Mouse (Mus musculus) adrenal gland, postnatal 36 days (tissue): ENCODE results near the gene Sh3pxd2b. TPM values are rescaled to one million over a fixed set of nuclear protein-coding genes. Genes with fewer than 3 reads are reported as not detected.

Experiments
- DNase-seq, 2 experiments: peaks; one replicate each; pipeline ENCODE4 v3.0.0; 2021; ENCODE audit warnings: mixed read lengths in 1 of 2
- long read RNA-seq, 2 experiments: library from polyadenylated mRNA; stranded (forward); transcript quantifications; one replicate each; pipeline ENCODE4 v2.0.0; 2021; ENCODE audit warnings: borderline sequencing depth in 2 of 2
- total RNA-seq, 2 experiments: library from RNA; stranded (reverse); gene quantifications; 2 replicates each; pipeline ENCODE4 v1.2.3; 2021

Sh3pxd2b gene
- total RNA-seq: 10 to 100 TPM in 1 of 2 experiments, 1 to 10 TPM in 1; 5.7 to 10.7 TPM
- long read RNA-seq, experiment 1, partial matches to known transcripts: 0 of 3 reads
- long read RNA-seq, experiment 1, other reads (novel, unspliced or antisense): 3 of 3 reads
- long read RNA-seq, experiment 2: 0 reads

- DNase-seq: peak; percentile 78 to 89
Observed at GRCm38 (mm10) chr11:32347607-32348432, at the start of gene Sh3pxd2b. TSS of gene Sh3pxd2b (plus strand) at chr11:32347820.

GRCm38 (mm10) chr11:32297866-32298531 is 49.6 kb upstream of the Sh3pxd2b start:
- DNase-seq: no peak

GRCm38 (mm10) chr11:32298532-32298918 is 49.1 kb upstream of the Sh3pxd2b start:
- no peak for DNase-seq

GRCm38 (mm10) chr11:32299865-32300264 is 47.8 kb upstream of the Sh3pxd2b start, which contains the start of gene Hbq1a:
TSS of gene Hbq1a (plus strand) at chr11:32300069.
- DNase-seq: peak; percentile 59 to 71

GRCm38 (mm10) chr11:32300279-32301267 is 47.0 kb upstream of the Sh3pxd2b start:
- DNase-seq: no peak

GRCm38 (mm10) chr11:32301506-32301905 is 46.1 kb upstream of the Sh3pxd2b start:
- no peak for DNase-seq

GRCm38 (mm10) chr11:32302824-32303419 is 44.7 kb upstream of the Sh3pxd2b start:
- DNase-seq: no peak

GRCm38 (mm10) chr11:32303455-32303854 is 44.2 kb upstream of the Sh3pxd2b start:
- DNase-seq: no peak

- no peak for DNase-seq
Observed at GRCm38 (mm10) chr11:32307006-32307405, 40.6 kb upstream of the Sh3pxd2b start.

GRCm38 (mm10) chr11:32309446-32309845 is 38.2 kb upstream of the Sh3pxd2b start:
- no peak for DNase-seq

- no peak for DNase-seq
Observed at GRCm38 (mm10) chr11:32309928-32310327, 37.7 kb upstream of the Sh3pxd2b start.

- no peak for DNase-seq
Observed at GRCm38 (mm10) chr11:32316009-32316408, 31.6 kb upstream of the Sh3pxd2b start.

- DNase-seq: no peak
Observed at GRCm38 (mm10) chr11:32320507-32321195, 27.0 kb upstream of the Sh3pxd2b start.

- peak; percentile 66 to 78 for DNase-seq
Observed at GRCm38 (mm10) chr11:32321196-32321565, 26.4 kb upstream of the Sh3pxd2b start.

GRCm38 (mm10) chr11:32324609-32325008 is 23.0 kb upstream of the Sh3pxd2b start:
- DNase-seq: peak; percentile 86 to 90

GRCm38 (mm10) chr11:32331075-32331474 is 16.5 kb upstream of the Sh3pxd2b start:
- peak; percentile 27 to 63 for DNase-seq

GRCm38 (mm10) chr11:32331861-32332260 is 15.8 kb upstream of the Sh3pxd2b start:
- DNase-seq: no peak

GRCm38 (mm10) chr11:32333235-32333634 is 14.4 kb upstream of the Sh3pxd2b start:
- DNase-seq: no peak

- no peak for DNase-seq
Observed at GRCm38 (mm10) chr11:32336435-32336907, 11.1 kb upstream of the Sh3pxd2b start.

GRCm38 (mm10) chr11:32339131-32339531 is 8.5 kb upstream of the Sh3pxd2b start:
- DNase-seq: peak; percentile 55 to 59
